Mouse (Mus musculus): ENCODE data around the gene Lrrc4. TPM values are rescaled to one million over a fixed set of nuclear protein-coding genes. Genes with fewer than 3 reads are reported as not detected.

The Lrrc4 gene
- polyA plus RNA-seq, 1 experiment from 2014 or later: 1.1 TPM

Other genes starting within 250 kb of the Lrrc4 start
- gene Lep, start 228.5 kb upstream of the Lrrc4 start, polyA plus RNA-seq (2014; fragmentation: Nextera tagmentation; extraction: Ambion mirVana): not detected in 2 replicates

All from embryonic facial prominence, embryonic 11.5 days (tissue).